Mouse (Mus musculus) forebrain, embryonic 12.5 days (tissue): ENCODE results near the gene Mrc1. TPM values are rescaled to one million over a fixed set of nuclear protein-coding genes. Genes with fewer than 3 reads are reported as not detected.

Source experiments
- ATAC-seq: fragments of 200-750 bp; cut with Nextera tagmentation; 2 replicates; pipeline ENCODE4 v1.8.0; 2017; ENCODE audit warnings: moderate TSS enrichment; ENCODE audit not compliant: low FRiP score
- H3K27ac ChIP-seq: fragments of 300-500 bp; sonication (generic); 2 replicates; pipeline ENCODE4 v1.5.1; 2016; ENCODE audit warnings: mild to moderate bottlenecking
- H3K27me3 ChIP-seq: fragments of 300-500 bp; sonication (generic); 2 replicates; pipeline ENCODE4 v1.6.1; 2016; ENCODE audit warnings: mild to moderate bottlenecking
- H3K36me3 ChIP-seq: fragments of 300-500 bp; sonication (generic); replicated peaks from 2 replicates; pipeline ENCODE4 v1.6.1; 2016; ENCODE audit warnings: mild to moderate bottlenecking
- H3K4me1 ChIP-seq: fragments of 300-500 bp; sonication (generic); 2 replicates; pipeline ENCODE4 v1.6.1; 2016
- H3K4me2 ChIP-seq: fragments of 300-500 bp; sonication (generic); 2 replicates; pipeline ENCODE4 v1.6.1; 2016; ENCODE audit warnings: mild to moderate bottlenecking, moderate library complexity
- H3K4me3 ChIP-seq: fragments of 300-500 bp; sonication (generic); replicated peaks from 2 replicates; pipeline ENCODE4 v1.5.1; 2016; ENCODE audit warnings: mild to moderate bottlenecking
- H3K9ac ChIP-seq: fragments of 300-500 bp; sonication (generic); 2 replicates; pipeline ENCODE4 v1.6.1; 2016; ENCODE audit warnings: mild to moderate bottlenecking
- H3K9me3 ChIP-seq: fragments of 300-500 bp; sonication (generic); 2 replicates; pipeline ENCODE4 v1.6.1; 2016
- WGBS: fragments of 180-500 bp; shearing (Covaris S2); methylation state at CpG from one replicate; pipeline ENCODE4 v1.1.7; 2016; 5-methylcytosine and 5-hydroxymethylcytosine counted together
- microRNA counts: library from miRNA; unstranded; fragments of <30 nt; microRNA quantifications from one replicate; lab custom pipeline; 2017
- microRNA-seq: library from miRNA; unstranded; fragments of <30 nt; microRNA quantifications from one replicate; pipeline ENCODE4, GENCODE M21; 2017
- polyA plus RNA-seq: library from polyadenylated mRNA; unstranded; fragments of >200 nt; fragmentation: Nextera tagmentation; extraction: Ambion mirVana; gene quantifications from 2 replicates; pipeline ENCODE4 v1.2.1, GENCODE M21; 2016

Mrc1 gene
- polyA plus RNA-seq, 1 experiment from 2014 or later, result 3.2 TPM

- Histone ChIP-seq H3K4me3 (no peak overlapping the region), H3K27me3 (no peaks in the 10 kb centered on the region), H3K36me3 (no peaks in the 10 kb centered on the region), H3K4me1 (no peaks in the 10 kb centered on the region), H3K4me2 (no peak overlapping the region), H3K9ac (no peak overlapping the region), H3K9me3 (no peaks in the 10 kb centered on the region), H3K27ac (no peak overlapping the region)
- 82% methylated on average over 14 of the region's 14 CpGs for WGBS
- ATAC-seq, result no peak
Measured at GRCm38 (mm10) chr2:14341652-14342308, 112.6 kb downstream of the Mrc1 start.

DNA sequence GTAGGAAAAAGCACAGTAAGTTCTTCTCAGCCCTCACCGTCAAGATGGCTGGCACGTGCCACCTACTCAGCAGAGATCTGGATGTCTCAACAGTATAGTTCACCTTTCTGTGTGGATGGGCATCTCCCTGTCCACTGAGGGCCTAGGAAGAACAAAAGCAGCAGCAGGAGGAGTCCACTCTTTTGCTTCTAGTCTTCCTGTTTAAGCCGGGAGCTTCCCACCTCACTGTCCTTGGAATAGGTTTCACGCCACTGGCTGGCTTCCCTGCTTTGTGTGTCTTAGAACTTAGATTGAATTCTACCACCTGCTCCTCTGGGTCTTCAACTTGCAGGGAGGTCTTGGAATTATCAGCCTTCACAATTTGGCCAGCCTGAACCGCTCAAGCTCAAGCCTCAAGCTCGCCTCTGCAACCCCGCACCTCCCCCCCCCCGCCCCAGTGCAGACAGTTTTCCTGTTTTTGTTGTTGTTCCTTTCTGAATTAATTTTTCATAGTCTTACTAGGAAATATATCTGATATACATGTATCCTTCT lies 113.2 kb downstream of the Mrc1 start:
- H3K4me2 ChIP-seq, result no peak overlapping the region
- H3K36me3 ChIP-seq, result no peaks in the 10 kb centered on the region
- no peak overlapping the region for H3K27ac ChIP-seq
- no peak overlapping the region for H3K4me3 ChIP-seq
- WGBS, result 91% methylated on average over 8 of the region's 8 CpGs
- H3K9me3 ChIP-seq, result no peaks in the 10 kb centered on the region
- ATAC-seq, result no peak
- H3K27me3 ChIP-seq, result no peaks in the 10 kb centered on the region
- no peaks in the 10 kb centered on the region for H3K4me1 ChIP-seq
- no peak overlapping the region for H3K9ac ChIP-seq

MicroRNAs within 50 kb of the gene (microRNA counts, 519-probe panel; counts per million panel counts)
- not detected for microRNA mmu-miR-511 (lab: Ali Mortazavi, UCI)

Small RNA genes within 50 kb of the gene (microRNA-seq; reads per million reads assigned to microRNA genes)
- 3.2 reads per million, percentile 8 among the genes with 10 or more reads in this experiment for gene Mir511

Other genes with a start within 250 kb of the Mrc1 start
- 32.0 and 35.6 TPM in 2 replicates for gene Hacd1, start 173.3 kb upstream of the Mrc1 start, polyA plus RNA-seq
- gene Stam, start 155.3 kb upstream of the Mrc1 start, polyA plus RNA-seq, result 97.8 and 111 TPM in 2 replicates
- gene Tmem236, start 54.9 kb upstream of the Mrc1 start, polyA plus RNA-seq, result 0.05 TPM in 1 of 2 replicates, not detected in the other
- gene Slc39a12, start 158.9 kb downstream of the Mrc1 start, polyA plus RNA-seq, result 0.33 and 0.45 TPM in 2 replicates